Mouse (Mus musculus): ENCODE data around the gene Kctd14. TPM values are rescaled to one million over a fixed set of nuclear protein-coding genes. Genes with fewer than 3 reads are reported as not detected.
A peak's percentile ranks its signal among the peaks of the same experiment; 100 is the strongest.
"Not testable (repeated sequence)": the region's sequence is repeated elsewhere in the genome, so short reads cannot be mapped to it uniquely, and the experiment has no call there.

Gene Kctd14
- 32.4 and 33.2 TPM in 2 replicates for polyA plus RNA-seq (2015; fragmentation: Nextera tagmentation; extraction: Ambion mirVana)

DNA sequence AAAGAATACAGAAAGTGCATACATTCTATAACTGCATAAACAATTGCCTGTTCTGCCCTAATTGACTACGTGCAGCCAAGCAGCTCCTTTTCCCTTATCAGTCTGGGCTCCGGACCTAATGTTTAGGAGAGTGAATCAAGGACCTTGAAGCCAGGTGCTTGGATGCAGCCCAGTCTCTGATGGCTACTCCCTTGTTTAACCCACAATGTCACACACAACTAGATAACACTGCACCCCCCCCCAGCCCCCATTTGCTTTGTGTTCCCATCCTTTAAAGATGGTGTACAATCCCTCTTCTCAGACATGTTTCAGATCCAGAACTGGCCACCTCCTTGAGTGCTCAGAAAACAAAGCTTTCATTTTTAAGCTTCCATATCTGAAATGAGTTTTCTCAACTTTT is at the start of gene Kctd14:
Kctd14 (plus strand) TSS at position 301 of the 400 bp plus-strand sequence.
- ATAC-seq (ENCODE audit: low FRiP score, low TSS enrichment), result not testable (repeated sequence)
- H3K27ac ChIP-seq (replicated peaks), result 0 out of 2 replicates have a peak within 1 kb of the TSS, but pooled peaks have one; percentile 91

DNA sequence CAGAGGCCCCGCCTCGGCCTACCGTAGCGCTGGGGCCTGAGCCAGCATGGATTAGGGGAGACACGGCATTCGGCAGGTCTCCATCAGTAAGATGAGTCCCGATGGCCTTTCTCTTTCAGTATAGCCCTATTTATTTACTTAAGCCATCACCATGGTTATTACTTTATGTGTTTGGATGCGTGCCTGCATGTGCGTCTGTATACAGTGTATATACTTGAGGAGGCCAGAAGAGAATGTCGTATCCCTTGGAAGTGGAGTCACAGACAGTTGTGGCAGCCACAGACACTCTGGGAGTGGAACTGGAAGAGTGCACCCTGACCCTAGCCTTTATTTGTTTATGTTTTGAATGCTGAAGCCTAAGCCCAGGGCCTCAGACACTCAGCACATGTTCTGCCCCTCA is 44.0 kb upstream of the Kctd14 start:
- Histone ChIP-seq H3K4me2 (replicated peaks; ENCODE audit: low read depth) (no peak overlapping the region), H3K27ac (replicated peaks) (no peak overlapping the region), H3K9me3 (ENCODE audit: control insufficient read depth, low read length) (no peaks in the 10 kb centered on the region), H3K36me3 (ENCODE audit: control insufficient read depth, insufficient read depth, low read length) (peaks cover 4% of the 10 kb centered on the region), H3K27me3 (ENCODE audit: control insufficient read depth, insufficient read depth, low read length) (no peaks in the 10 kb centered on the region), H3K4me3 (ENCODE audit: low read depth, low read length) (no peak overlapping the region), H3K9ac (ENCODE audit: low read length) (no peak overlapping the region), H3K4me1 (replicated peaks; ENCODE audit: control insufficient read depth, insufficient read depth) (no peaks in the 10 kb centered on the region)
- WGBS, result 44% methylated on average over 10 of the region's 10 CpGs
- ATAC-seq (ENCODE audit: low FRiP score, low TSS enrichment), result peak; percentile 38; the same call in 1 of the 2 replicates
- TF ChIP-seq EP300 (optimal IDR thresholded peaks at IDR 0.05) (no peak), CTCF (IDR thresholded peaks at IDR 0.05; ENCODE audit: low read depth) (no peak)
- no peak for DNase-seq (ENCODE audit: low spot score)

More for the DNA sequence above, at the start of gene Kctd14:
- not testable (repeated sequence) for DNase-seq (ENCODE audit: low spot score); H3K9ac ChIP-seq (ENCODE audit: low read length); H3K4me1 ChIP-seq (replicated peaks; ENCODE audit: control insufficient read depth, insufficient read depth); H3K4me3 ChIP-seq (ENCODE audit: low read depth, low read length); H3K36me3 ChIP-seq (ENCODE audit: control insufficient read depth, insufficient read depth, low read length); H3K9me3 ChIP-seq (ENCODE audit: control insufficient read depth, low read length); H3K4me2 ChIP-seq (replicated peaks; ENCODE audit: low read depth); H3K27me3 ChIP-seq (ENCODE audit: control insufficient read depth, insufficient read depth, low read length)
- 32% methylated on average over 2 of the region's 2 CpGs for WGBS

DNA sequence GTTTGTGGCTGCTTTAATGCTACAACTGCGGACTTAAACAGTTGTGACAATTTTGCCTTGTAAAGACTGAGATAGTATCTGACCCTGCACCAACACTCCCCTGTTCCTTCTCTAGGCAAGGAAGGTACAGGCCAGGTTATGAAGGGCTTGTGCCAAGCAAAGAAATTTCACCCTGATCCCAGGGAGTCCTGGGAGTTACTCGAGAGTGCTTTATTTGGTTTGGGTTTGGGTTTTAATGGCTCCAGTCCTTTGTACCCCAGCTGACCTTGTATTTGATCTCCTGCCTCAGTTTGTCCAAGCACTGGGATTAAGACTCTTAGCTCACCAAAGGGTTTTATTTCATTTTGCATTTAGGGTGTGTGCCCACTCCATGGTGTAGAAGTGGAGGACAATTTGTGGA is 40.0 kb upstream of the Kctd14 start:
- no peak overlapping the region for H3K4me3 ChIP-seq (ENCODE audit: low read depth, low read length)
- H3K36me3 ChIP-seq (ENCODE audit: control insufficient read depth, insufficient read depth, low read length), result peaks cover 4% of the 10 kb centered on the region
- TF ChIP-seq EP300 (optimal IDR thresholded peaks at IDR 0.05), result no peak
- no peak for TF ChIP-seq CTCF (IDR thresholded peaks at IDR 0.05; ENCODE audit: low read depth)
- H3K9ac ChIP-seq (ENCODE audit: low read length), result no peak overlapping the region
- H3K27ac ChIP-seq (replicated peaks), result no peak overlapping the region
- 78% methylated on average over 2 of the region's 2 CpGs for WGBS
- no peaks in the 10 kb centered on the region for H3K27me3 ChIP-seq (ENCODE audit: control insufficient read depth, insufficient read depth, low read length)
- H3K4me2 ChIP-seq (replicated peaks; ENCODE audit: low read depth), result no peak overlapping the region
- ATAC-seq (ENCODE audit: low FRiP score, low TSS enrichment), result no peak
- no peaks in the 10 kb centered on the region for H3K9me3 ChIP-seq (ENCODE audit: control insufficient read depth, low read length)
- DNase-seq (ENCODE audit: low spot score), result no peak
- H3K4me1 ChIP-seq (replicated peaks; ENCODE audit: control insufficient read depth, insufficient read depth), result no peaks in the 10 kb centered on the region

DNA sequence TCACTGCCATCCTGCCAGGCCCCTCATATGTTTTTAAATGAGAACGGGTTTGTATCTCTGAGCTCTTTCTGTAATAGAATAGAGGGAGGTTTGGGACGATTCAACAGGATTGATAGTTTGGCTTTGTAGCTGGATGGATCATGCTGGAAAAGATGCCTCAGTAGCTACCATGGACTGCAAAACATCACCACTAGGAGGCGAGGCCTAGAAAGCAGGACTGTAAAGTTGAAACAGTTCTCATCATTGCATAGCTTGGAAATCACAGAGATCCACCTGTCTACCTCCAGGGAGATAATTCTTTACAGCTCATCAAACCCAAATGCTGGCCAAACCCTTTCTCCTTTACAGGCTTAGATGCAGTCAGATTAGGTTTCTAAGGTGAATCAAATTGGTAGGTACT is 39.5 kb upstream of the Kctd14 start:
- Histone ChIP-seq H3K27ac (replicated peaks) (no peak overlapping the region), H3K9ac (ENCODE audit: low read length) (no peak overlapping the region), H3K4me3 (ENCODE audit: low read depth, low read length) (no peak overlapping the region), H3K27me3 (ENCODE audit: control insufficient read depth, insufficient read depth, low read length) (no peaks in the 10 kb centered on the region), H3K36me3 (ENCODE audit: control insufficient read depth, insufficient read depth, low read length) (peaks cover 4% of the 10 kb centered on the region), H3K4me2 (replicated peaks; ENCODE audit: low read depth) (no peak overlapping the region), H3K4me1 (replicated peaks; ENCODE audit: control insufficient read depth, insufficient read depth) (no peaks in the 10 kb centered on the region), H3K9me3 (ENCODE audit: control insufficient read depth, low read length) (no peaks in the 10 kb centered on the region)
- TF ChIP-seq CTCF (IDR thresholded peaks at IDR 0.05; ENCODE audit: low read depth) (peak; percentile 65), EP300 (optimal IDR thresholded peaks at IDR 0.05) (no peak)
- WGBS, result 85% methylated on average over 3 of the region's 3 CpGs
- DNase-seq (ENCODE audit: low spot score) (no peak), ATAC-seq (ENCODE audit: low FRiP score, low TSS enrichment) (no peak)

DNA sequence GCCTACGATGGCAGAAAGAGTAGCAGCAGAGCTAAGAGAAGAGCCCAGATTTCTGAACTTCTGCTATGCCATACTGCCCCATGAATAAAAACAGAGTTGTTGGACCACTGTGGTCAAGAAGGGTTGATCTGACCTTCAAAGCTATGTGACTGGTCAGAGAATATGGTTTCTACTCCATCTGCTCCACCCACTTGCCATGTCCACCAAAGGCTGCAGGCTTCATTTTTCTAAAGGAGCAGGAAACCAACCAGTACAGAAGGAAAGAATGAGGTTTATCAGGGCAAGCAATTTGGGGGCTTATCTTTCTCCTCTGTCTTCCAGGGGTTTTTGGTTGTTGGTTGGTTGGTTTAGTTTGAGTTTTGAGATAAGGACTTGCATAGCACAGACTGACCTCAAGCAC is 37.1 kb upstream of the Kctd14 start:
- 97% methylated on average over 1 of the region's 1 CpGs for WGBS
- TF ChIP-seq CTCF (IDR thresholded peaks at IDR 0.05; ENCODE audit: low read depth) (no peak), EP300 (optimal IDR thresholded peaks at IDR 0.05) (no peak)

DNA sequence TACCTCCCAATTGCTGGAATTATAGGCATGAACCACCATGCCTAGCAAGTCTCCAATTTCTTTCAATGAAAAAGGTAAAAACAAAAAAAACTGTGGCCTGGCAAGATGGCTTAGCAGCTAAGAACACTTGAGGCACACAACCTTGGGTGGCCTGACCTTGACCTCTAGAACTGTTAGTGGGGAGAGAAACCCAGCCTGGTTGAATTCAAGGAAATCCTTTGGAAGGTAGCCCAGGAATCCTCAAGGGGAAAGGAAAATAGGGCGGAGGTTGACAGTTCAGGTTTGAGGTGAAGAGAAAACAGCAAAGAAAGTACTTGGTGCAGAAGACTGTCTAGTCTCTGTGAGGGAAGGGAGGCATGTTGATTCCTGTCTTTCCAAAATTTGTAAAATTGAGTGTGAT is 36.7 kb upstream of the Kctd14 start:
- no peak overlapping the region for H3K27ac ChIP-seq (replicated peaks)
- whole genome bisulfite sequencing, result 76% methylated on average over 1 of the region's 1 CpGs

More for the DNA sequence above, 37.1 kb upstream of the Kctd14 start:
- Histone ChIP-seq H3K9me3 (ENCODE audit: control insufficient read depth, low read length) (no peaks in the 10 kb centered on the region), H3K9ac (ENCODE audit: low read length) (no peak overlapping the region), H3K4me3 (ENCODE audit: low read depth, low read length) (no peak overlapping the region), H3K4me2 (replicated peaks; ENCODE audit: low read depth) (no peak overlapping the region), H3K4me1 (replicated peaks; ENCODE audit: control insufficient read depth, insufficient read depth) (no peaks in the 10 kb centered on the region), H3K27ac (replicated peaks) (no peak overlapping the region), H3K36me3 (ENCODE audit: control insufficient read depth, insufficient read depth, low read length) (peaks cover 4% of the 10 kb centered on the region), H3K27me3 (ENCODE audit: control insufficient read depth, insufficient read depth, low read length) (no peaks in the 10 kb centered on the region)
- DNase-seq (ENCODE audit: low spot score), result no peak
- no peak for ATAC-seq (ENCODE audit: low FRiP score, low TSS enrichment)

More for the DNA sequence above, 36.7 kb upstream of the Kctd14 start:
- Histone ChIP-seq H3K4me2 (replicated peaks; ENCODE audit: low read depth) (no peak overlapping the region), H3K9me3 (ENCODE audit: control insufficient read depth, low read length) (no peaks in the 10 kb centered on the region), H3K36me3 (ENCODE audit: control insufficient read depth, insufficient read depth, low read length) (peaks cover 4% of the 10 kb centered on the region), H3K4me3 (ENCODE audit: low read depth, low read length) (no peak overlapping the region), H3K27me3 (ENCODE audit: control insufficient read depth, insufficient read depth, low read length) (no peaks in the 10 kb centered on the region), H3K9ac (ENCODE audit: low read length) (no peak overlapping the region), H3K4me1 (replicated peaks; ENCODE audit: control insufficient read depth, insufficient read depth) (no peaks in the 10 kb centered on the region)
- no peak for TF ChIP-seq EP300 (optimal IDR thresholded peaks at IDR 0.05)
- no peak for DNase-seq (ENCODE audit: low spot score)
- no peak for ATAC-seq (ENCODE audit: low FRiP score, low TSS enrichment)
